11 mouse cellular contexts compared by ENCODE assay signal in genomic region chr5:99402297-99402696, GRCm38 (mm10).
A peak's percentile ranks its signal among the peaks of the same experiment; 100 is the strongest.
DNase-seq lines count a peak whose midpoint lies in the region; ATAC-seq lines count a peak whose summit lies in the region.
"Had no signal": no experiment of that assay in that cellular context is flagged by ENCODE, and none has a peak within 500 bp of the region (broad histone marks: within the 10 kb centered on the region; RNA-seq: fewer than 3 reads in every experiment).

No protein-coding gene starts in this region.

- no peak overlapping the region for H3K4me3 ChIP-seq in heart, embryonic 12.5 days
- H3K4me3 ChIP-seq in embryonic facial prominence, embryonic 12.5 days: no peak overlapping the region
- H3K4me3 ChIP-seq in hindbrain, embryonic 12.5 days: no peak overlapping the region
- H3K4me3 ChIP-seq in midbrain, embryonic 16.5 days (ENCODE audit: low read depth, low read length): no peak overlapping the region

- 11% methylated on average over 7 of the region's 7 CpGs for WGBS in heart, embryonic 12.5 days
- WGBS in embryonic facial prominence, embryonic 12.5 days: 17% methylated on average over 7 of the region's 7 CpGs
- WGBS in hindbrain, embryonic 12.5 days: 14% methylated on average over 7 of the region's 7 CpGs
- WGBS in midbrain, embryonic 16.5 days: 10% methylated on average over 7 of the region's 7 CpGs

- H3K27ac ChIP-seq in heart, embryonic 12.5 days (ENCODE audit: poor library complexity, severe bottlenecking): peak overlapping the region; percentile 67
- 0 out of 2 replicates have a peak overlapping the region, but pooled peaks have one; percentile 17 for H3K27ac ChIP-seq in embryonic facial prominence, embryonic 12.5 days
- H3K27ac ChIP-seq in hindbrain, embryonic 12.5 days: peak overlapping the region; percentile 71
- H3K27ac ChIP-seq in midbrain, embryonic 16.5 days (ENCODE audit: low read length): peak overlapping the region; percentile 61

- no peaks in the 10 kb centered on the region for H3K36me3 ChIP-seq in heart, embryonic 12.5 days
- H3K36me3 ChIP-seq in embryonic facial prominence, embryonic 12.5 days: no peaks in the 10 kb centered on the region
- H3K36me3 ChIP-seq in hindbrain, embryonic 12.5 days: no peaks in the 10 kb centered on the region
- H3K36me3 ChIP-seq in midbrain, embryonic 16.5 days (ENCODE audit: control insufficient read depth, insufficient read depth, low read length): no peaks in the 10 kb centered on the region

- H3K4me1 ChIP-seq in heart, embryonic 12.5 days (replicated peaks): peaks cover 52% of the 10 kb centered on the region
- peaks cover 15% of the 10 kb centered on the region for H3K4me1 ChIP-seq in embryonic facial prominence, embryonic 12.5 days
- H3K4me1 ChIP-seq in hindbrain, embryonic 12.5 days: peaks cover 26% of the 10 kb centered on the region
- peaks cover 21% of the 10 kb centered on the region for H3K4me1 ChIP-seq in midbrain, embryonic 16.5 days (ENCODE audit: control insufficient read depth, insufficient read depth, low read length)

- peak overlapping the region; percentile 28 for H3K4me2 ChIP-seq in heart, embryonic 12.5 days
- H3K4me2 ChIP-seq in embryonic facial prominence, embryonic 12.5 days (replicated peaks): 0 out of 2 replicates have a peak overlapping the region, but pooled peaks have one; percentile 3
- H3K4me2 ChIP-seq in hindbrain, embryonic 12.5 days (replicated peaks): peak overlapping the region; percentile 17
- no peak overlapping the region for H3K4me2 ChIP-seq in midbrain, embryonic 16.5 days (ENCODE audit: low read length)

- H3K27me3 ChIP-seq in heart, embryonic 12.5 days (replicated peaks): no peaks in the 10 kb centered on the region
- no peaks in the 10 kb centered on the region for H3K27me3 ChIP-seq in embryonic facial prominence, embryonic 12.5 days
- H3K27me3 ChIP-seq in hindbrain, embryonic 12.5 days: peaks cover 34% of the 10 kb centered on the region
- H3K27me3 ChIP-seq in midbrain, embryonic 16.5 days (ENCODE audit: control insufficient read depth, insufficient read depth, low read depth, low read length): no peaks in the 10 kb centered on the region

- ATAC-seq in heart, embryonic 12.5 days (ENCODE audit: insufficient number of reproducible peaks, low FRiP score): peak; percentile 64
- ATAC-seq in embryonic facial prominence, embryonic 12.5 days (ENCODE audit: insufficient number of reproducible peaks, insufficient read depth, low FRiP score, low TSS enrichment): peak; percentile 43; the same call in 1 of the 2 replicates
- peak; percentile 60 for ATAC-seq in hindbrain, embryonic 12.5 days (ENCODE audit: low FRiP score)
- peak; percentile 61 for ATAC-seq in midbrain, embryonic 16.5 days
- no peak for ATAC-seq in monocyte, adult 5-6 weeks (replicated peaks; ENCODE audit: insufficient number of reproducible peaks, low FRiP score, low TSS enrichment, poor library complexity, severe bottlenecking)

- H3K9me3 ChIP-seq in heart, embryonic 12.5 days (replicated peaks): no peaks in the 10 kb centered on the region
- H3K9me3 ChIP-seq in embryonic facial prominence, embryonic 12.5 days: no peaks in the 10 kb centered on the region
- H3K9me3 ChIP-seq in hindbrain, embryonic 12.5 days (replicated peaks): no peaks in the 10 kb centered on the region
- H3K9me3 ChIP-seq in midbrain, embryonic 16.5 days (replicated peaks; ENCODE audit: control insufficient read depth, low read length, poor library complexity, severe bottlenecking): no peaks in the 10 kb centered on the region

- H3K9ac ChIP-seq in heart, embryonic 12.5 days: 0 out of 2 replicates have a peak overlapping the region, but pooled peaks have one; percentile 32
- no peak overlapping the region for H3K9ac ChIP-seq in embryonic facial prominence, embryonic 12.5 days
- no peak overlapping the region for H3K9ac ChIP-seq in hindbrain, embryonic 12.5 days
- no peak overlapping the region for H3K9ac ChIP-seq in midbrain, embryonic 16.5 days (ENCODE audit: low read depth, low read length)

- intact Hi-C loops in heart, postnatal 36 days (cut with DNase I): no loop called here

- no peak for DNase-seq in heart, postnatal 36 days
- no peak for DNase-seq in cerebellum, adult 9-10 months
- no peak for DNase-seq in adrenal gland, adult (ENCODE audit: inconsistent age in 2 of 2, low spot score in 1 of 2)
- DNase-seq: kidney, postnatal 14 days; layer of hippocampus, postnatal 36 days; lung, postnatal 14 days had no signal

Comparison
In these comparisons a context has a peak if more than half of its experiments do, and no peak if none do; other contexts are left out.
1. H3K27ac ChIP-seq: peak in every context shown above with its lines; median percentile 71 in hindbrain, embryonic 12.5 days; 67 in heart, embryonic 12.5 days; 61 in midbrain, embryonic 16.5 days; 17 in embryonic facial prominence, embryonic 12.5 days.